Mouse (Mus musculus) brain, embryonic 14.5 days (tissue): ENCODE measurements around the gene Pknox1.

ENCODE experiments used
- CTCF ChIP-seq: fragments of 200-500 bp; IDR thresholded peaks from 2 replicates; pipeline ENCODE4 v1.5.1; 2012; ENCODE audit warnings: inconsistent platforms, mild to moderate bottlenecking, moderate library complexity, borderline replicate concordance; ENCODE audit not compliant: insufficient read depth, insufficient read length; ENCODE audit errors: extremely low read depth
- POLR2A ChIP-seq: fragments of 200-500 bp; IDR thresholded peaks from 2 replicates; pipeline ENCODE4 v1.6.1; 2012; ENCODE audit warnings: mild to moderate bottlenecking, inconsistent platforms, borderline replicate concordance; ENCODE audit not compliant: poor library complexity, insufficient read depth, insufficient read length, severe bottlenecking; ENCODE audit errors: extremely low read depth

- TF ChIP-seq POLR2A (no peak), CTCF (no peak)
Observed at GRCm38 (mm10) chr17:31570321-31570925, 5.9 kb downstream of the Pknox1 start.
